Mouse (Mus musculus): ENCODE data around the gene Alad.

Gene Alad

GRCm38 (mm10) chr4:62519122-62519848, 433 bp downstream of the Alad start:
- in situ Hi-C loops (cut with MboI; ENCODE audit: unreplicated experiment in 2 of 2): loop anchor here (5.0 to 25.0 kb wide), 2 partner anchors 102 to 182 kb away; no protein-coding TSS in a partner anchor

- in situ Hi-C loops (cut with MboI; ENCODE audit: unreplicated experiment in 2 of 2): loop anchor here (5.0 to 25.0 kb wide), 2 partner anchors 101 to 181 kb away; no protein-coding TSS in a partner anchor
Observed at GRCm38 (mm10) chr4:62518416-62519121, 1.1 kb downstream of the Alad start.

GRCm38 (mm10) chr4:62517538-62518415, 1.9 kb downstream of the Alad start:
- in situ Hi-C loops (cut with MboI; ENCODE audit: unreplicated experiment in 2 of 2): loop anchor here (5.0 to 25.0 kb wide), 2 partner anchors 100 to 180 kb away; no protein-coding TSS in a partner anchor

- in situ Hi-C loops (cut with MboI; ENCODE audit: unreplicated experiment in 2 of 2): loop anchor here (5.0 to 25.0 kb wide), 2 partner anchors 100 to 180 kb away; no protein-coding TSS in a partner anchor
Observed at GRCm38 (mm10) chr4:62517046-62517445, 2.7 kb downstream of the Alad start.

GRCm38 (mm10) chr4:62516579-62516978, 3.1 kb downstream of the Alad start:
- in situ Hi-C loops (cut with MboI; ENCODE audit: unreplicated experiment in 2 of 2): loop anchor here (5.0 to 25.0 kb wide), 2 partner anchors 99 to 179 kb away; no protein-coding TSS in a partner anchor

GRCm38 (mm10) chr4:62516079-62516478, 3.6 kb downstream of the Alad start:
- in situ Hi-C loops (cut with MboI; ENCODE audit: unreplicated experiment in 2 of 2): loop anchor here (5.0 to 25.0 kb wide), 2 partner anchors 99 to 179 kb away; no protein-coding TSS in a partner anchor

GRCm38 (mm10) chr4:62515490-62515889, 4.2 kb downstream of the Alad start:
- in situ Hi-C loops (cut with MboI; ENCODE audit: unreplicated experiment in 2 of 2): loop anchor here (5.0 to 25.0 kb wide), 2 partner anchors 98 to 178 kb away; no protein-coding TSS in a partner anchor

GRCm38 (mm10) chr4:62514995-62515394, 4.7 kb downstream of the Alad start:
- in situ Hi-C loops (cut with MboI; ENCODE audit: unreplicated experiment in 2 of 2): loop anchor here (5.0 to 25.0 kb wide), 3 partner anchors 98 to 178 kb away; no protein-coding TSS in a partner anchor

- in situ Hi-C loops (cut with MboI; ENCODE audit: unreplicated experiment in 2 of 2): loop anchor here (5.0 to 25.0 kb wide), 3 partner anchors 97 to 177 kb away; no protein-coding TSS in a partner anchor
Observed at GRCm38 (mm10) chr4:62513998-62514506, 5.7 kb downstream of the Alad start.

GRCm38 (mm10) chr4:62509946-62510345, 9.8 kb downstream of the Alad start:
- in situ Hi-C loops (cut with MboI; ENCODE audit: unreplicated experiment in 2 of 2): loop anchor here (5.0 to 25.0 kb wide), 3 partner anchors 93 to 173 kb away; no protein-coding TSS in a partner anchor

GRCm38 (mm10) chr4:62508839-62509238, 10.9 kb downstream of the Alad start:
- in situ Hi-C loops (cut with MboI; ENCODE audit: unreplicated experiment in 2 of 2): loop anchor here in 1 of 2 experiments (25.0 kb wide), 1 partner anchor 172 kb away; no protein-coding TSS in a partner anchor

GRCm38 (mm10) chr4:62506798-62507197, 12.9 kb downstream of the Alad start:
- in situ Hi-C loops (cut with MboI; ENCODE audit: unreplicated experiment in 2 of 2): loop anchor here in 1 of 2 experiments (25.0 kb wide), 1 partner anchor 169 kb away; no protein-coding TSS in a partner anchor

- in situ Hi-C loops (cut with MboI; ENCODE audit: unreplicated experiment in 2 of 2): loop anchor here in 1 of 2 experiments (25.0 kb wide), 1 partner anchor 169 kb away; no protein-coding TSS in a partner anchor
Observed at GRCm38 (mm10) chr4:62505991-62506390, 13.7 kb downstream of the Alad start.

- in situ Hi-C loops (cut with MboI; ENCODE audit: unreplicated experiment in 2 of 2): loop anchor here in 1 of 2 experiments (25.0 kb wide), 1 partner anchor 166 kb away; no protein-coding TSS in a partner anchor
Observed at GRCm38 (mm10) chr4:62503374-62503970, 16.2 kb downstream of the Alad start, which contains the start of gene Hdhd3. Gene Hdhd3 (minus strand): TSS chr4:62503467.

GRCm38 (mm10) chr4:62502969-62503368, 16.7 kb downstream of the Alad start:
- in situ Hi-C loops (cut with MboI; ENCODE audit: unreplicated experiment in 2 of 2): loop anchor here in 1 of 2 experiments (25.0 kb wide), 1 partner anchor 166 kb away; no protein-coding TSS in a partner anchor

GRCm38 (mm10) chr4:62501964-62502732, 17.6 kb downstream of the Alad start:
- in situ Hi-C loops (cut with MboI; ENCODE audit: unreplicated experiment in 2 of 2): loop anchor here in 1 of 2 experiments (25.0 kb wide), 1 partner anchor 165 kb away; no protein-coding TSS in a partner anchor

GRCm38 (mm10) chr4:62501534-62501933, 18.2 kb downstream of the Alad start:
- in situ Hi-C loops (cut with MboI; ENCODE audit: unreplicated experiment in 2 of 2): loop anchor here in 1 of 2 experiments (25.0 kb wide), 1 partner anchor 164 kb away; no protein-coding TSS in a partner anchor

GRCm38 (mm10) chr4:62500799-62501198, 18.9 kb downstream of the Alad start:
- in situ Hi-C loops (cut with MboI; ENCODE audit: unreplicated experiment in 2 of 2): loop anchor here in 1 of 2 experiments (25.0 kb wide), 1 partner anchor 163 kb away; no protein-coding TSS in a partner anchor
